Mouse (Mus musculus) cerebellum, postnatal 36 days (tissue): Measurements from ENCODE around the gene Scgb1a1.
"Not testable (repeated sequence)": the region's sequence is repeated elsewhere in the genome, so short reads cannot be mapped to it uniquely, and the experiment has no call there.

Experiments used
- DNase-seq, 2 experiments: peaks; one replicate each; pipeline ENCODE4 v3.0.0; 2021 to 2022; ENCODE audit warnings: mixed read lengths in 2 of 2

Gene Scgb1a1

GRCm38 (mm10) chr19:9100297-9101061 is 12.7 kb upstream of the Scgb1a1 start:
- no peak for DNase-seq

- DNase-seq = no peak
Observed at GRCm38 (mm10) chr19:9099751-9100150, 12.0 kb upstream of the Scgb1a1 start.

DNA sequence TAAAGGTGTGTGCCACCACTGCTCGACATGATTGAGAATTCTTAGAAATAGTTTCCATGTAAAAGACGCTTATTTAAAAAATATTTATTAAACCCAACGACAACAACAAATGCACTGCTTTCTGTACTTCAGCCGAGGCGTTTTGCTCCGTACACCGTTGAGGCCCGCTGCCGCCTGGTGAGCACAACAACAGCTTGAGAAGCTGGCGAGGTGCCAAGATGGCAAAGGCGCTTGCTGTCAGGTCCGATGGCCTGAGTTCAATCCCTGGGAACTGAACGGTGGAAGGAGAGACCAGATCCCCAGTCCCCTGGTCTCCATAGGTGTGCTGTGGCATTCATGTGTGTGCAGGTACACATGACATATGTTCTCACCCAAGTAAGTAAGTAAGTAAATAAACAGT is 9.7 kb upstream of the Scgb1a1 start:
- peak; percentile 19 to 43 for DNase-seq

- no peak for DNase-seq
Observed at GRCm38 (mm10) chr19:9095111-9095510, 7.4 kb upstream of the Scgb1a1 start.

GRCm38 (mm10) chr19:9090709-9091108 is 3.0 kb upstream of the Scgb1a1 start:
- no peak for DNase-seq

- no peak for DNase-seq
Observed at GRCm38 (mm10) chr19:9090191-9090590, 2.4 kb upstream of the Scgb1a1 start.

DNA sequence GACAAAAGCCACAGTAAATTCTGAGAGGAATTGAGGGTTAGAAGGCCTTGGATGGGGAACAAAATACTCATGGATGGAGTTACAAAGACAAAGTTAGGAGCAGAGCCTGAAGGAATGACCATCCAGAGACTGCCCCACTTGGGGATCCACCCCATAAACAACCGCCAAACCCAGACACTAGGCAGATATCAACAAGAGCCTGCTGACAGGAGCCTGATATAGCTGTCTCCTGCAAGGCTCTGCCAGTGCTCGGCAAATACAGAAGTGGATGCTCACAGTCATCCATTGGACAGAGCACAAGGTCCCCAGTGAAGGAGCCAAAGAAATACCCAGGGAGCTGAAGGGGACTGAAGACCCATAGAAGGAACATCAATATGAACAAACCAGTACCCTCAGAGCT is 3.9 kb downstream of the Scgb1a1 start:
- not testable (repeated sequence) for DNase-seq

GRCm38 (mm10) chr19:9083010-9083355 is 4.8 kb downstream of the Scgb1a1 start:
- DNase-seq = no peak

- peak; percentile 74 to 79 for DNase-seq
Observed at GRCm38 (mm10) chr19:9082191-9083009, 5.4 kb downstream of the Scgb1a1 start.

DNA sequence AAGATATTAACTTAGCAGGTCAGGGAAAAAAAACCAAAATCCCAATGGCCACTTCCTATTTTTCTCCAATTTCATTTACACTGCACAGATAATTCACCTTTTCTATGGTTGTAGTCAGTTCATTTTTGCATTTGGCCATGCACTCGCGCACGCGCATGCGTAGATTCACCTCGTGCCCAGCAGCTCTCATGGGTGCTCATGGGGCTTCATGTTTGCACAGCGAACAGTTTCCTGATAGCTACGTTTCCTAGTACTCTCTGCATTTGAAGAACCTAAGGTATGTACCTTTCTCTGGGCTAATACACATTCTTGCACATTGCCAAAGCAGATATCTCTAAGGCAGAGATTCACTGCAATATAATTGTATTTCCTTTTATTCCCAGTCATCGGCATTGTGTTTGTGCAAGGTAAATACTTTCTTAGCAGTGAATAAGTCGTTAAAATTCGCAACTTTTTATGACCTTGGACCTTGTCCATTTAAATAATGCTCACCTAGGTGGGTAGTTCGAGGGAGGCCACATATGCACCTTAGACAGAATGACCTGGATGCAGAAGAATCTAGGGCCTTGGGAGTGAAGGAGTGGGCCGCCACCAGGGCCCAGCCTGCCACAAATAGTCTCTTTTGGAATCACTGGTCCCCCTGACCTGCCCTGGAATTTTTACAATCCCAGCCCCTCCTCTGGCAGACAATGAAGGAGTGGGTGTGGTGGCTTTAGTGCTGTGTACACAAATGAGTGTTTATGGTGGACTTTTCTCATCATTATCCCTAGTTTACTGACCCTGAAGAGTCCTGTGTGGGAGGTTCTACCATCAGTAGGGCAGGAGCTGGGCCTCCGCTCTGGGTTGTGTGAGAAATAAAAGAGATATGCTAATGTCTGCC is 6.2 kb downstream of the Scgb1a1 start:
- DNase-seq = no peak

- no peak for DNase-seq
Observed at GRCm38 (mm10) chr19:9079916-9080315, 7.8 kb downstream of the Scgb1a1 start.

GRCm38 (mm10) chr19:9076982-9077660 is 10.6 kb downstream of the Scgb1a1 start:
- DNase-seq = no peak

- DNase-seq = no peak
Observed at GRCm38 (mm10) chr19:9076035-9076434, 11.7 kb downstream of the Scgb1a1 start.

DNA sequence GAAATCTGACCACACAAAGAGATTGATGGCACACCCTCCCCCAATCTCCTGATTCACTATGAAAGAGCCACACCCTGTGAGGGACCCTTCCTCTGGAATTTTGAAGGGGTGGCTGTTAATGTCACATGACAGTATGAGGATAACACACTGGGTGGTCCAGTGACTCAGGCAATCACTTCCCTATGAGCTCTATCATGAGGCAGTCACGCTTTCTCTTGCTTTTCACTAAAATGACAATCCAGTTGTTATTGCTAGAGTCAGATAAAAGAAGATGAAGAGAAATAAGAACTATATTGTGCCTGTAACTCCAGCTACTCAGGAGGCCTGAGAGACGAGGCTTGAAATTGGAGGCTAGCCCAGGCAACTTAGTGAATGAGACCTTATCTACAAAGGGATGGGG is 12.2 kb downstream of the Scgb1a1 start:
- no peak for DNase-seq

GRCm38 (mm10) chr19:9074424-9074823 is 13.3 kb downstream of the Scgb1a1 start:
- DNase-seq = no peak

- DNase-seq = no peak
Observed at GRCm38 (mm10) chr19:9073776-9074411, 13.9 kb downstream of the Scgb1a1 start.

DNA sequence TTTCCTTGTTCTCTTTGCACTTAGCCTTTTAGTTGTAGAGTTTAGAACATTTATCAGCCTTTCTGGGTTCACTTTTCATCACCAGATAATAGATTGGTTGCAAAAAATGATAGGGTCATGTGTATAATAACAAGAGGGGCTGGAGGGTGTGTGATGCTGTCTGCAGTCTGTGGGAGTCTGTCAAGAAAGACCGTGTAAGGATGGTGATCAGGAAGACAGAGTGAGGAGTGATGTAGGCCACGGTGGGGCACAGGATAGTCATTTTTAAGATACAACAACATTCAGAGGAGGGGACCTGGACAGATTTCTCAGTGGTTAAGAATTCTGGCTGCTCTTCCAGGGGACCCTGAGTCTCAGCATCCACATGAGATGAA is 15.6 kb downstream of the Scgb1a1 start:
- DNase-seq = no peak

DNA sequence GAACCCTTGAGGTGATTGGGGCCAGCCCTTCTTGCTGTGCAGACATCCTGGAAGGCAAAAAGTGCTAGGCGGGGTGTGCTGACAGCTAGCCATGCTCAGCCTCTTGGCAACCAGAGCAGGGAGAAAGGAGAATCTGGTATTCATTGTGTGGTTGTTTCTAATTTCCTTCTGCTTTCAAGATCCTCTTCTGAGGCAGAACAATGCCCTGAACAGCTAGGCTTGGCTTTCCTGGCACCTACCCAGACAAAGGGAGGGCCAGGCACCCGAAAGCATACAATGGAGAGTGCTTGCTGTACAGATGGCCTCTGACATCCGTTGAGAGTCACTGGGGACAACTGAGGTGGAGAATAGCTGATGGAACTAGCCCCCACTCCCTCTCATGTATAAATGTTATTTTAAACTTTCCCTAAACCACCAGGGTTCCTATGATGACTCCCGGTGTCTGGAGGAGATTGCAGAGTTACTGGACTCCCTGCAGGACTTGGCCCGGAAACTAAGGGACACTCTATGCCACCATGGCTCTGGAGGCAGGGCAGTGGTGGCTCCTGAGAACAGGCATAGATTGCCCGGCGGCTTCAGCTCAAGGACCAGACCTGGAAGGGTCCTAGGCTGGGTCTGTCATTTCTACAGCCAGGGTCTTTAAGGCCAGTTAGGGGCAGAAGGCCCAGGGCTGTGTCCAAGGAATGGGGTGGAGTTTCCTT is 16.2 kb downstream of the Scgb1a1 start:
- DNase-seq = peak; percentile 27 to 31

DNA sequence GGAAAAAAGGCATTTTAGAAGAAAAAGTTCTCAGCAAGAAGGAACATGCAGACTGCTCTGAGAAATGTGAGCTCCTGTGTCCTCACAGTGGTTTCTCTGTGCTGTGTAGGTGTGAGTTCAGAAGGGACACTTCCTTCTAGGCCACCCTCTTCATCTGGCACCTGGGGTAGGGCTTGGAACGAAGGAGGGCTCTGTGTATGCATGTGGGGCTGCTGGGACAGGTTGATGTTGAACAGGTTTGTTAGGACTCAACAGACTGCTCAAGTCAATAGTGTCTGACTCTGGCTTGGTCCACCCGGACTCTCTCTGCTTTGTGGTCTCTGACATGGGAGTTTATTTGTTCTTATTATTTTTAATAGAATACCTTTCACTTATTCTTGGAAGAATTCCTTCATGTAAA is 17.4 kb downstream of the Scgb1a1 start:
- DNase-seq = no peak

DNA sequence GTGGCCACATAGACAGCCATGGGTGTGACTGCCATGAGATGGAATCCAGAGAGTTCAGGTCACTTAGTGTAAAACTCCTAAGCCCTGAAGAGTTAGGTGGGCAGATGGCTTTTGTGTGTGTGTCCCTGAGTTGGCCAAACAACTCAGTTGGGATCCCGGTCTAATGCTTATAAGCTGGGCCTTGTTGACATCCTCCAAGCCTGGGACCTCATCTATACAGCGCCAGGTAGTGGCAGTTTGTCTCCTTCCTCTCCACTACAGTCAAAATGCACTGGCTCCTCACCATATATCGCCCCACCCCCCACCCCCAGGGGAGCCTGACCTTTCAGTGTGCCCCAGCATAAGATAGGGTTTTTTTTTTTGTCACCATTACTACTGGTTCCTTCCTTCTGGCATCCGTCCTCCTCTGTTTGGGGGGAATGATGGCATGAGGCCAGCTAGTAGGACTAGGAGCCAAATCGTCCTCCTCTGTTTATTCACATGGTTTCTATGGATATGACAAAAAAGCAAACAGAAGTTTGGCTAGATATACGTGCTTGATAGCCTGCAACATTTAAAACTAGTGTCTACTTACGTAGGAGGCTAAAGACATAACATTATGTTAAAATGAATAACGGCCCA is 18.0 kb downstream of the Scgb1a1 start:
- DNase-seq = no peak

DNA sequence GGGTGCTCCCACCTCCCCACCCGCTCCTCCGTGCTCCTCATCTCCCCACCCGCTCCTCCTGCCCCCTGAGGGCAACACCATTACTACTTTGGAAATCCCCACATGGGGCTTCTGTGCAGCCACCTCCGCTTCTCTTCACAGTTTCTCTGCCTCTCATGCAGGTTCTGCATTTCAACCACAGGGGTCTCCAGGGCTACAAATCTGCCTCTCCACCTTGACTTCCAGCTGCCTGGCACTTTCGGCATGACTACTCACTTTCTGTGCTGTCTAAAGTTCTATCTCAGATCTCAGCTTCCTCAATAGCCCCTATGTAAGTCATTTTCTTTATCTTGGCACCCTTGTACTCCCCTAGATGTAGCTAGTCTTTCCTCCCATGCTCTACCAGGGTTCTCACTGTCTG is 20.5 kb downstream of the Scgb1a1 start:
- DNase-seq = no peak
